Mouse (Mus musculus) bone marrow, adult 2 months (tissue): Measurements from ENCODE around the gene Smoc1.

Source experiments
- CTCF ChIP-seq: fragments of 200-500 bp; IDR thresholded peaks from 2 replicates; pipeline ENCODE4 v1.5.1; 2011; ENCODE audit warnings: low read length, control low read depth; ENCODE audit not compliant: control insufficient read depth, insufficient read depth
- POLR2A ChIP-seq: fragments of 200-500 bp; IDR thresholded peaks from 2 replicates; pipeline ENCODE4 v1.6.1; 2011; ENCODE audit warnings: low read depth, mild to moderate bottlenecking, control low read depth, low read length, borderline replicate concordance; ENCODE audit not compliant: control insufficient read depth

- no peak for TF ChIP-seq CTCF
- TF ChIP-seq POLR2A = no peak
These were observed 7.4 kb downstream of the Smoc1 start for GRCm38 (mm10) chr12:81034042-81034417.
